Mouse (Mus musculus) liver, embryonic 11.5 days (tissue): ENCODE data around the gene Klk1b1. TPM values are rescaled to one million over a fixed set of nuclear protein-coding genes. Genes with fewer than 3 reads are reported as not detected.
"Not testable (repeated sequence)": the region's sequence is repeated elsewhere in the genome, so short reads cannot be mapped to it uniquely, and the experiment has no call there.

ENCODE experiments used
- ATAC-seq: fragments of 200-750 bp; cut with Nextera tagmentation; replicated peaks from 2 replicates; pipeline ENCODE4 v1.8.0; 2017; ENCODE audit warnings: moderate number of reproducible peaks, mild to moderate bottlenecking, moderate TSS enrichment, moderate library complexity; ENCODE audit not compliant: low FRiP score
- DNase-seq: peaks from one replicate; pipeline ENCODE4 v3.0.0-alpha.2; 2017; ENCODE audit warnings: low spot score
- H3K27ac ChIP-seq: fragments of 300-500 bp; sonication (generic); 2 replicates; pipeline ENCODE4 v1.5.1; 2014; ENCODE audit warnings: mild to moderate bottlenecking, low read depth, low read length, control low read depth
- H3K27me3 ChIP-seq: fragments of 300-500 bp; sonication (generic); replicated peaks from 2 replicates; pipeline ENCODE4 v1.6.1; 2014; ENCODE audit warnings: low read length, mixed read lengths; ENCODE audit not compliant: control insufficient read depth, insufficient read depth
- H3K36me3 ChIP-seq: fragments of 300-500 bp; sonication (generic); 2 replicates; pipeline ENCODE4 v1.6.1; 2014; ENCODE audit warnings: mild to moderate bottlenecking, low read length, moderate library complexity, mixed read lengths; ENCODE audit not compliant: control insufficient read depth, insufficient read depth
- H3K4me1 ChIP-seq: fragments of 300-500 bp; sonication (generic); replicated peaks from 2 replicates; pipeline ENCODE4 v1.6.1; 2014; ENCODE audit warnings: low read length, mixed read lengths; ENCODE audit not compliant: control insufficient read depth, insufficient read depth
- H3K4me2 ChIP-seq: fragments of 300-500 bp; sonication (generic); 2 replicates; pipeline ENCODE4 v1.6.1; 2014; ENCODE audit warnings: mild to moderate bottlenecking, control low read depth, moderate library complexity
- H3K4me3 ChIP-seq: fragments of 300-500 bp; sonication (generic); 2 replicates; pipeline ENCODE4 v1.5.1; 2014; ENCODE audit warnings: low read depth, low read length, control low read depth
- H3K9ac ChIP-seq: fragments of 300-500 bp; sonication (generic); 2 replicates; pipeline ENCODE4 v1.6.1; 2014; ENCODE audit warnings: low read depth, low read length, control low read depth
- H3K9me3 ChIP-seq: fragments of 300-500 bp; sonication (generic); 2 replicates; pipeline ENCODE4 v1.6.1; 2016; ENCODE audit warnings: low read length, inconsistent platforms, mixed read lengths; ENCODE audit not compliant: control insufficient read depth
- WGBS: fragments of 180-500 bp; shearing (Covaris S2); extraction: QIAGEN DNeasy Blood & Tissue Kit; methylation state at CpG from one replicate; pipeline ENCODE4 v1.1.7; 2014; 5-methylcytosine and 5-hydroxymethylcytosine counted together
- polyA plus RNA-seq: library from polyadenylated mRNA; unstranded; fragments of >200 nt; fragmentation: Nextera tagmentation; extraction: Ambion mirVana; gene quantifications from 2 replicates; pipeline ENCODE4 v1.2.1, GENCODE M21; 2014

The Klk1b1 gene
- polyA plus RNA-seq, 1 experiment from 2014 or later, result not detected

GRCm38 (mm10) chr7:43932337-43932736 is 34.2 kb upstream of the Klk1b1 start:
- no peak for ATAC-seq
- Histone ChIP-seq H3K4me2 (no peak overlapping the region), H3K9ac (no peak overlapping the region), H3K36me3 (no peaks in the 10 kb centered on the region), H3K9me3 (no peaks in the 10 kb centered on the region), H3K4me1 (no peaks in the 10 kb centered on the region), H3K27me3 (no peaks in the 10 kb centered on the region), H3K4me3 (no peak overlapping the region), H3K27ac (no peak overlapping the region)
- no peak for DNase-seq
- 58% methylated on average over 4 of the region's 4 CpGs for WGBS

DNA sequence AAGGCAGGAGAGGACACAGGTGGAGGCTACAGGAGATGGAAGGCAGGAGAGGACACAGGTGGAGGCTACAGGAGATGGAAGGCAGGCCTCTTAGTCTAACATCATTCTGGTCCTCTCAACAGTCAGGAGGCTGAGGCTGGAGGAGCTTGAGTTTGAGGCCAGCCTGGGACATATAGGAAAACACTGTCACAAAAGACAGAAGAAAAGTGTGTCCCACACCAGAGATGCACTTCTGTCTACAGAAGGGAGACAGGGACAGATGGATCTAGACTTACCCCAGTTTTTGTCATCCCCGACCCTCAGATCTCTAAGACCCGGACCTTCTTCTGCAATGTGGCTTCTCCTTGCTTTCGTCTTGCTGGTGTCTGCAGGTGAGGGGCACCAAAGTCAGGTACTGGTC is 33.1 kb upstream of the Klk1b1 start, which contains the start of gene Klk15:
Gene Klk15 (plus strand): TSS at position 301 of the 400 bp plus-strand sequence.
- ATAC-seq (no peak), DNase-seq (no peak)
- Histone ChIP-seq H3K27me3 (no peaks in the 10 kb centered on the region), H3K9ac (no peak within 1 kb of the TSS), H3K27ac (no peak within 1 kb of the TSS), H3K9me3 (no peaks in the 10 kb centered on the region), H3K4me3 (no peak within 1 kb of the TSS), H3K4me2 (no peak within 1 kb of the TSS), H3K36me3 (no peaks in the 10 kb centered on the region), H3K4me1 (no peaks in the 10 kb centered on the region)
- 78% methylated on average over 3 of the region's 3 CpGs for WGBS

- Histone ChIP-seq H3K27me3 (no peaks in the 10 kb centered on the region), H3K9me3 (no peaks in the 10 kb centered on the region), H3K9ac (no peak overlapping the region), H3K4me2 (no peak overlapping the region), H3K36me3 (no peaks in the 10 kb centered on the region), H3K27ac (no peak overlapping the region), H3K4me1 (no peaks in the 10 kb centered on the region), H3K4me3 (no peak overlapping the region)
- ATAC-seq (no peak), DNase-seq (no peak)
- WGBS, result 42% methylated on average over 3 of the region's 3 CpGs
These were observed 31.8 kb upstream of the Klk1b1 start for GRCm38 (mm10) chr7:43934747-43935146.

DNA sequence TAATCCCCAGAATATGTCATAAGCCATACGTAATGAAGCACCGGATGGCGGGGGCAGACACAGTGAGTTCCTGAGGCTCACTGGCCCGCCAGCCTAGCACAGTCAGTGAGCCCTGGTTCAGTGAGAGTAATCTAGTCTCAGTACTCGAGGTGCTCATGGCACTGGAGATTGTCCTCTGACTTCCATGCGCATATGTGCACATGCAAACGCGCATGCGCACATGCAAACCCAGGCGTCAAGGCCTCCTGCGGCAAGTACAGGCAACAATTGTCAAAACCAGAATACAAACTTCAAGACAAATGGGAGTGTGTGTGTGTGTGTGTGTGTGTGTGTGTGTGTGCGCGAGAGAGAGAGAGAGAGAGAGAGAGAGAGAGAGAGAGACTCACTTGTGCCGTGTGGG is 30.0 kb upstream of the Klk1b1 start:
- no peak for DNase-seq
- H3K27me3 ChIP-seq, result no peaks in the 10 kb centered on the region
- H3K9ac ChIP-seq, result no peak overlapping the region
- no peak overlapping the region for H3K4me2 ChIP-seq
- 82% methylated on average over 14 of the region's 14 CpGs for WGBS
- no peak overlapping the region for H3K4me3 ChIP-seq
- H3K36me3 ChIP-seq, result no peaks in the 10 kb centered on the region
- H3K27ac ChIP-seq, result no peak overlapping the region
- no peaks in the 10 kb centered on the region for H3K4me1 ChIP-seq
- ATAC-seq, result no peak
- no peaks in the 10 kb centered on the region for H3K9me3 ChIP-seq

GRCm38 (mm10) chr7:43942293-43942692 is 24.3 kb upstream of the Klk1b1 start:
- H3K9ac ChIP-seq, H3K4me3 ChIP-seq, H3K27ac ChIP-seq, H3K4me1 ChIP-seq, H3K4me2 ChIP-seq, H3K9me3 ChIP-seq, ATAC-seq, H3K27me3 ChIP-seq, H3K36me3 ChIP-seq, DNase-seq: not testable (repeated sequence)
- 66% methylated on average over 3 of the region's 3 CpGs for WGBS

DNA sequence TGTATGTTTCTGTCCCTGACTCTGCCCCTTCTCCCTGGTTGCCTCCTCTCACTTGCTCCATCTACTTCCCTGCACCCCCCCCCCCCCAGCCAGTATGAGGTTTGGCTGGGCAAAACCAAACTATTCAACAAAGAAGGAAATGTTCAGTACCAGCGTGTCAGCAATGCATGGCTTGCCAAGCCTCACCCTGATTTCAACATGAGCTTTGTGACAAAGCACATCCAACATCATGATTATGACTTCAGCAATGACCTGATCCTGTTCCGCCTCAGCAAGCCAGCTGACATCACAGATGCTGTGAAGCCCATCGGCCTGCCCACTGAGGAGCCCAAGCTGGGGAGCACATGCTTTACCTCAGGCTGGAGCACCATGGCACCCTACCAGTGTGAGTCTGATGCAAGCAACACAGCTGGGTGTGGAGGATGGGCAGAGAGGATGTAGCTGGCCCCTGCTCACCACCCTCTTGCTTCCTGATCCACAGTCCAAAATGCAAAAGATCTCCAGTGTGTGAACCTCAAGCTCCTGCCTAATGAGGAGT is 21.8 kb upstream of the Klk1b1 start:
- Histone ChIP-seq H3K27me3 (no peaks in the 10 kb centered on the region), H3K4me2 (no peak overlapping the region), H3K36me3 (no peaks in the 10 kb centered on the region), H3K27ac (no peak overlapping the region), H3K4me1 (no peaks in the 10 kb centered on the region), H3K4me3 (no peak overlapping the region), H3K9me3 (no peaks in the 10 kb centered on the region), H3K9ac (no peak overlapping the region)
- ATAC-seq (no peak), DNase-seq (no peak)
- 69% methylated on average over 3 of the region's 3 CpGs for WGBS

DNA sequence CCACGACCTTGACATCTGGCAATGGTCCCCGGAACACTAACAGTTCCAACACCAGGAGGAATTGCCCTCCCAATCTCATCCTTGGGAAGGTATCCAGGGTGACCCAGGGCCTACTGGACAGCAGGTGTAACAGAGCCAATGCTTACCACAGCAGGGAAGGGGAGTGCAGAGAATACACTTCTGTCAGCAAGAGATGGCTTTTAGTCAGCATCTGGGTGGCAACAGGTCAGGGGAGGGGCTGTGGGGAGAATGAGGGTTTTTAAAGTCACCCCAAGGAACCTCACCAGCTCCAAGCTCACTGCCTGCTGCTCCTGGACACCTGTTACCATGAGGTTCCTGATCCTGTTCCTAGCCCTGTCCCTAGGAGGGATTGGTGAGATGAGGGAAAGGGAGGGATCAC is 16.2 kb upstream of the Klk1b1 start, which contains the start of gene Klk1b8:
Gene Klk1b8 (plus strand): TSS at position 301 of the 400 bp plus-strand sequence.
- no peak within 1 kb of the TSS for H3K4me3 ChIP-seq
- no peak within 1 kb of the TSS for H3K4me2 ChIP-seq
- H3K9ac ChIP-seq, result no peak within 1 kb of the TSS
- no peaks in the 10 kb centered on the region for H3K27me3 ChIP-seq
- ATAC-seq (no peak), DNase-seq (no peak)
- WGBS, result 77% methylated on average over 2 of the region's 2 CpGs
- H3K9me3 ChIP-seq, result no peaks in the 10 kb centered on the region
- no peaks in the 10 kb centered on the region for H3K36me3 ChIP-seq
- H3K27ac ChIP-seq, result no peak within 1 kb of the TSS
- H3K4me1 ChIP-seq, result no peaks in the 10 kb centered on the region

GRCm38 (mm10) chr7:43952703-43953102 is 13.8 kb upstream of the Klk1b1 start:
- no peak overlapping the region for H3K27ac ChIP-seq
- H3K9ac ChIP-seq, result no peak overlapping the region
- no peak overlapping the region for H3K4me2 ChIP-seq
- ATAC-seq (no peak), DNase-seq (no peak)
- H3K4me3 ChIP-seq, result no peak overlapping the region
- H3K9me3 ChIP-seq, result no peaks in the 10 kb centered on the region
- H3K36me3 ChIP-seq, result no peaks in the 10 kb centered on the region
- WGBS, result 54% methylated on average over 4 of the region's 4 CpGs
- H3K4me1 ChIP-seq, result no peaks in the 10 kb centered on the region
- no peaks in the 10 kb centered on the region for H3K27me3 ChIP-seq

DNA sequence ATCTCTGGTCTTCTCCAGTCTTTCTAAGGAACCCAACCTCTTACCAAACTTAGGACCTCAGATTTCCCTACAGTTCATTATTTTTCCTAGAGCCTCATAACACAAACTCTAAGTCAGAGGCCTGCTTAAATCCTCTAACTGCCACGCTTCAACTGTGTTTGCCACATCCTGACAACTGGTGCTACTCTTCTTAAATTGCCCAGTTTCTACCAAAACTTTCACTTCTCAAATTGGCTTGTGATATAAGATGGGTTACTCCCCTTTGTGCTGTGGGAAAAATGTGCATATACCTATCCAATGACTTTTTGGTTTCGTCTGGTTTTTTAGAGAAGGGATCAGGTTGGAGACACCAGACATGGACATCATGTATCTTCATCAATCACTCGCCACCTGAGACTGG is 507 bp downstream of the Klk1b1 start:
- 74% methylated on average over 3 of the region's 3 CpGs for WGBS
- ATAC-seq (no peak), DNase-seq (no peak)
- Histone ChIP-seq H3K4me2 (no peak overlapping the region), H3K36me3 (no peaks in the 10 kb centered on the region), H3K9me3 (no peaks in the 10 kb centered on the region), H3K27ac (no peak overlapping the region), H3K9ac (no peak overlapping the region), H3K4me3 (no peak overlapping the region), H3K27me3 (no peaks in the 10 kb centered on the region), H3K4me1 (no peaks in the 10 kb centered on the region)
